Mouse (Mus musculus) layer of hippocampus, postnatal 14 days (tissue): ENCODE measurements around the gene Bag6. TPM values are rescaled to one million over a fixed set of nuclear protein-coding genes. Genes with fewer than 3 reads are reported as not detected.

Experiments used
- DNase-seq, 2 experiments: peaks; one replicate each; pipeline ENCODE4 v3.0.0; 2021 to 2022; ENCODE audit warnings: low spot score in 2 of 2, mixed read lengths in 1 of 2
- total RNA-seq, 2 experiments: library from RNA; stranded (reverse); gene quantifications; 2 replicates each; pipeline ENCODE4 v1.2.3; 2021

Bag6 gene
- total RNA-seq, 2 experiments from 2014 or later, result 289 TPM

- DNase-seq, result no peak
These were observed 30.6 kb downstream of the Bag6 start for GRCm38 (mm10) chr17:35165451-35166155.

- DNase-seq, result peak; percentile 36 to 75
These were observed 31.5 kb downstream of the Bag6 start for GRCm38 (mm10) chr17:35166352-35167035.

- no peak for DNase-seq
These were observed 32.8 kb downstream of the Bag6 start for GRCm38 (mm10) chr17:35167794-35168193.

GRCm38 (mm10) chr17:35168541-35169207 is 33.7 kb downstream of the Bag6 start:
- DNase-seq, result no peak

- DNase-seq, result no peak
These were observed 37.7 kb downstream of the Bag6 start for GRCm38 (mm10) chr17:35172445-35173234.

- DNase-seq, result no peak
These were observed 38.4 kb downstream of the Bag6 start for GRCm38 (mm10) chr17:35173329-35173728.

GRCm38 (mm10) chr17:35174201-35174977 is 39.4 kb downstream of the Bag6 start:
- no peak for DNase-seq

- DNase-seq, result no peak
These were observed 40.4 kb downstream of the Bag6 start for GRCm38 (mm10) chr17:35175382-35175781.

- no peak for DNase-seq
These were observed 41.0 kb downstream of the Bag6 start, which contains the start of gene Aif1 for GRCm38 (mm10) chr17:35175968-35176367. Gene Aif1 (minus strand): TSS chr17:35176068.

GRCm38 (mm10) chr17:35178528-35178927 is 43.5 kb downstream of the Bag6 start:
- DNase-seq, result no peak

- no peak for DNase-seq
These were observed 45.1 kb downstream of the Bag6 start for GRCm38 (mm10) chr17:35180093-35180492.

GRCm38 (mm10) chr17:35185639-35186611 is 50.9 kb downstream of the Bag6 start:
- DNase-seq, result no peak

GRCm38 (mm10) chr17:35186681-35187080 is 51.7 kb downstream of the Bag6 start:
- no peak for DNase-seq

- DNase-seq, result no peak
These were observed 52.4 kb downstream of the Bag6 start for GRCm38 (mm10) chr17:35187345-35187744.

GRCm38 (mm10) chr17:35187959-35188610 is 53.1 kb downstream of the Bag6 start, which contains the start of gene Lst1:
Gene Lst1 (minus strand): TSS chr17:35188439.
- DNase-seq, result no peak

GRCm38 (mm10) chr17:35189186-35189585 is 54.2 kb downstream of the Bag6 start:
- DNase-seq, result no peak

- no peak for DNase-seq
These were observed 55.1 kb downstream of the Bag6 start for GRCm38 (mm10) chr17:35190096-35190495.

- DNase-seq, result no peak
These were observed 56.7 kb downstream of the Bag6 start for GRCm38 (mm10) chr17:35191723-35192122.

- no peak for DNase-seq
These were observed 57.9 kb downstream of the Bag6 start for GRCm38 (mm10) chr17:35192924-35193323.
